Mouse (Mus musculus): ENCODE results near the gene Dynlrb1.

Gene Dynlrb1

GRCm38 (mm10) chr2:155280116-155280515 lies 43.8 kb downstream of the Dynlrb1 start:
- DNase-seq (ENCODE audit: low read depth, low spot score): no peak

- no peak for DNase-seq (ENCODE audit: low read depth, low spot score)
Measured at GRCm38 (mm10) chr2:155283793-155284192, 47.5 kb downstream of the Dynlrb1 start.

GRCm38 (mm10) chr2:155284647-155285046 lies 48.3 kb downstream of the Dynlrb1 start:
- no peak for DNase-seq (ENCODE audit: low read depth, low spot score)

- no peak for DNase-seq (ENCODE audit: low read depth, low spot score)
Measured at GRCm38 (mm10) chr2:155285744-155286143, 49.4 kb downstream of the Dynlrb1 start.

- no peak for DNase-seq (ENCODE audit: low read depth, low spot score)
Measured at GRCm38 (mm10) chr2:155287456-155288250, 51.3 kb downstream of the Dynlrb1 start.

GRCm38 (mm10) chr2:155290066-155290465 lies 53.7 kb downstream of the Dynlrb1 start:
- DNase-seq (ENCODE audit: low read depth, low spot score): no peak

- DNase-seq (ENCODE audit: low read depth, low spot score): no peak
Measured at GRCm38 (mm10) chr2:155293382-155293781, 57.0 kb downstream of the Dynlrb1 start.

GRCm38 (mm10) chr2:155293946-155294345 lies 57.6 kb downstream of the Dynlrb1 start:
- DNase-seq (ENCODE audit: low read depth, low spot score): no peak

GRCm38 (mm10) chr2:155295453-155295852 lies 59.1 kb downstream of the Dynlrb1 start:
- DNase-seq (ENCODE audit: low read depth, low spot score): no peak

GRCm38 (mm10) chr2:155299563-155299962 lies 63.2 kb downstream of the Dynlrb1 start:
- no peak for DNase-seq (ENCODE audit: low read depth, low spot score)
